Mouse (Mus musculus) limb, embryonic 12.5 days (tissue): ENCODE measurements around the gene Cnih3. TPM values are rescaled to one million over a fixed set of nuclear protein-coding genes. Genes with fewer than 3 reads are reported as not detected.

ENCODE experiments used
- ATAC-seq: fragments of 200-750 bp; cut with Nextera tagmentation; 2 replicates; pipeline ENCODE4 v1.8.0; 2017; ENCODE audit warnings: low read depth, moderate TSS enrichment; ENCODE audit not compliant: insufficient number of reproducible peaks, insufficient read depth, low FRiP score, low TSS enrichment
- H3K27ac ChIP-seq: fragments of 300-500 bp; sonication (generic); 2 replicates; pipeline ENCODE4 v1.5.1; 2016; ENCODE audit warnings: mild to moderate bottlenecking, moderate library complexity
- H3K27me3 ChIP-seq: fragments of 300-500 bp; sonication (generic); 2 replicates; pipeline ENCODE4 v1.6.1; 2016; ENCODE audit warnings: mild to moderate bottlenecking, moderate library complexity
- H3K36me3 ChIP-seq: fragments of 300-500 bp; sonication (generic); 2 replicates; pipeline ENCODE4 v1.6.1; 2016; ENCODE audit warnings: mild to moderate bottlenecking, moderate library complexity
- H3K4me1 ChIP-seq: fragments of 300-500 bp; sonication (generic); replicated peaks from 2 replicates; pipeline ENCODE4 v1.6.1; 2016
- H3K4me2 ChIP-seq: fragments of 300-500 bp; sonication (generic); 2 replicates; pipeline ENCODE4 v1.6.1; 2016; ENCODE audit warnings: mild to moderate bottlenecking, moderate library complexity
- H3K4me3 ChIP-seq: fragments of 300-500 bp; sonication (generic); replicated peaks from 2 replicates; pipeline ENCODE4 v1.5.1; 2016; ENCODE audit warnings: mild to moderate bottlenecking
- H3K9ac ChIP-seq: fragments of 300-500 bp; sonication (generic); replicated peaks from 2 replicates; pipeline ENCODE4 v1.6.1; 2016; ENCODE audit warnings: mild to moderate bottlenecking, moderate library complexity
- H3K9me3 ChIP-seq: fragments of 300-500 bp; sonication (generic); 2 replicates; pipeline ENCODE4 v1.6.1; 2016; ENCODE audit warnings: mild to moderate bottlenecking, moderate library complexity
- WGBS: fragments of 180-500 bp; shearing (Covaris S2); methylation state at CpG from one replicate; pipeline ENCODE4 v1.1.7; 2016; 5-methylcytosine and 5-hydroxymethylcytosine counted together
- polyA plus RNA-seq: library from polyadenylated mRNA; unstranded; fragments of >200 nt; fragmentation: Nextera tagmentation; extraction: Ambion mirVana; gene quantifications from 2 replicates; pipeline ENCODE4 v1.2.1, GENCODE M21; 2016

The Cnih3 gene
- polyA plus RNA-seq, 1 experiment from 2014 or later = 1.1 TPM

DNA sequence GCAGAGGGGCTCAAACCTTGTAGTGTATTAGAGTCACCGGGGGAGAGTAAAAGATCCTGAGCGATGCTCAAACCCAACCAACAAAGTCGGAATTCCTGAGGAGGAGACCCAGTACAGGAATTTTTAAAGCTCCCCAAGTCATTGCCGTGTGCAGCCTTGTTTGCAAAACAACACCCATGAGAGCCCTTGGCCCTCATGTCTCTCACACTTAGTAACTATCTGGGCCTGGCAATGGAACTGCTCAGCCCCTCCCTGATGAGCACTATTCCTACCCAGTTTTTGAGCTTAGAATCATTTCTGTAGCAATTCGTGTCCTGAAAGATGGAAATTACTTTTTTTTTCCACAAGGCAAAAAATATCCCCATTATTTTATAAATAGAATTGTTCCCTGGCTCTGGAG is 74.0 kb downstream of the Cnih3 start:
- Histone ChIP-seq H3K9me3 (no peaks in the 10 kb centered on the region), H3K36me3 (no peaks in the 10 kb centered on the region), H3K4me1 (peaks cover 6% of the 10 kb centered on the region), H3K4me3 (no peak overlapping the region), H3K4me2 (no peak overlapping the region), H3K27me3 (0 out of 2 replicates have a peak, but pooled peaks cover 3% of the 10 kb centered on the region), H3K27ac (no peak overlapping the region), H3K9ac (no peak overlapping the region)
- no peak for ATAC-seq
- whole genome bisulfite sequencing = 69% methylated on average over 5 of the region's 5 CpGs

DNA sequence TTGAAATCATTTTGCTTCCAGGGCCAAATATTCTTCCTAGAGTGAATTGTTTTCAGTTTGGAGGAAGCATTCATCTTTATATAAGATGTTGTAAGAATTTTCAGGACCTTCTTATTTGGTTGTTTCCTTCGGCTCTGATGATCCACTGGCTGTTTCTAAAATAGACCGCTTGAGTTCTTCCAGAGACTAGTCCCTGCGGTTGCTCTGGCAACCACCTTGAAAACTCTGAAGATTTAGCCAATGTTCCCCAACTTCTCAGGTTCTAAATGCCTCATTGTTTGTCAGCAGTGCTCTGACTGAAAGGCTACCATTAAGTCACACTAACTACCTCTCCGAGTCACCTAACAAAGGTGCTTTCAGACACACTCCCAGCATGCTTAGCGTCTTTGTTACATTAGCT is 80.8 kb downstream of the Cnih3 start:
- Histone ChIP-seq H3K9ac (no peak overlapping the region), H3K9me3 (no peaks in the 10 kb centered on the region), H3K4me3 (no peak overlapping the region), H3K4me1 (0 out of 2 replicates have a peak, but pooled peaks cover 4% of the 10 kb centered on the region), H3K27ac (peak overlapping the region; percentile 69; the same call in 1 of the 2 replicates), H3K4me2 (no peak overlapping the region), H3K27me3 (no peaks in the 10 kb centered on the region), H3K36me3 (no peaks in the 10 kb centered on the region)
- no peak for ATAC-seq
- WGBS = 83% methylated on average over 5 of the region's 5 CpGs

- no peak overlapping the region for H3K4me3 ChIP-seq
- ATAC-seq = no peak
- no peaks in the 10 kb centered on the region for H3K27me3 ChIP-seq
- no peaks in the 10 kb centered on the region for H3K9me3 ChIP-seq
- H3K4me2 ChIP-seq = no peak overlapping the region
- WGBS = 78% methylated on average over 5 of the region's 5 CpGs
- 0 out of 2 replicates have a peak, but pooled peaks cover 4% of the 10 kb centered on the region for H3K4me1 ChIP-seq
- H3K9ac ChIP-seq = no peak overlapping the region
- H3K36me3 ChIP-seq = no peaks in the 10 kb centered on the region
- H3K27ac ChIP-seq = no peak overlapping the region
These were observed 83.0 kb downstream of the Cnih3 start for GRCm38 (mm10) chr1:181435414-181435813.

DNA sequence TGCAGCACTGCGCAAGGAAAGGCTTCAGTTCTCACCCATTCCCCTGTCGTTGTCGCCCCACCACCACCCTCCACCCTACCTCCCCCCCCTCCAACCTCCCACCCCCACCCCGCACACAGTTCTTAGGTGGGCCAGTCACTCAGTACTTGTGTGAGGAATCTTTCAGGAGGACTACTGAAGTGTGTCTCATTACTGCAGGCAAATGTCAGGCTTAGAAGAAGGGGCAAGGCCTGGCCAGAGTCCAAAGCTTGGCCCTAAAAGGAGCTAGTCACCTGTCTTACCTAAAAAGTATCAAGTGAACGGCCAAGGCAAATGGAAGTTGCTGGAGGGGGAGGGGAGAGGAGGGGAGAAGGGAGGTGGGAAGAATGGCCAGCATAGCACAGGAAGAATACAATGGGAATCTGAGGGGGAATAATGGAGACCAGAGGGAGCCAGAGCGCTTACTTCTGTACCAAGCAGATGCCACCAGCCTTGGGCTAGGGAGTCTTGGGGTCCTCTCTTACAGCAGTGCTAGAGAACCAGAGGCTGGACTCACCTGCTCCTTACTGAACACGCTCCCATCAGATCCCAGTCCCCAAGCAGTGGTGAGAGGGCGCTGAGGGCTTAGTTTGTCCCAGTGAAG is 88.7 kb downstream of the Cnih3 start:
- Histone ChIP-seq H3K9me3 (no peaks in the 10 kb centered on the region), H3K4me3 (no peak overlapping the region), H3K27ac (no peak overlapping the region), H3K4me2 (no peak overlapping the region), H3K9ac (no peak overlapping the region), H3K4me1 (no peaks in the 10 kb centered on the region), H3K36me3 (no peaks in the 10 kb centered on the region), H3K27me3 (no peaks in the 10 kb centered on the region)
- ATAC-seq = no peak
- 82% methylated on average over 8 of the region's 8 CpGs for WGBS

DNA sequence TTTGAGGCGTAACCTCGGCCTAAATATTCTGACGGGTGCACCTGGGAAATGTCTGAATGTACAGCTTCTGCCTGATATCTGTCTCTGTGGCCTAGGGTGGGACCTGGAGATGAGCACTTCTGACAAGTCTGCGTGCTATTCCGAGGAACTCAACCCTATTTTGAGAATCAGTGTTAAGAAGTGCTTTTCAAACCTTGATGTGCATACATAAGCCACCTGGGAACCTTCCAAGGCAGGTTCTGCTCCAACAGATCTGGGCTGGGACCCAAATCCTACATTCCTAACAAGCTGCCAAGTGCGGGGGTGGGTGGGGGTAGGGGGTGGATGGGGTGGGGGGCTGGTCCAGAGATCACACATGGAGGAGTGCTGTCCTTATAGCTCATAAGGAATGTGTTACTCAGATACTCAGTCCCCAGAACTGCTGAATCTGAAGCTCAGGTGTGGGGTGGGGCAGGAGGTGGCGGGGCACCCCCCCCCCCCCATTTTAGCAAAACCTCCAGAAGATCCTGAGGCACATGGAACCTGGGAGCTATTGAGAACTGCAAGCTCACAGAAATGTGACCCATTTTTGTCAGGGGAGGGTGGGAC is 89.3 kb downstream of the Cnih3 start:
- Histone ChIP-seq H3K4me1 (no peaks in the 10 kb centered on the region), H3K4me2 (no peak overlapping the region), H3K4me3 (no peak overlapping the region), H3K9me3 (no peaks in the 10 kb centered on the region), H3K36me3 (no peaks in the 10 kb centered on the region), H3K27me3 (no peaks in the 10 kb centered on the region), H3K9ac (no peak overlapping the region), H3K27ac (no peak overlapping the region)
- ATAC-seq = no peak
- 91% methylated on average over 7 of the region's 7 CpGs for WGBS

DNA sequence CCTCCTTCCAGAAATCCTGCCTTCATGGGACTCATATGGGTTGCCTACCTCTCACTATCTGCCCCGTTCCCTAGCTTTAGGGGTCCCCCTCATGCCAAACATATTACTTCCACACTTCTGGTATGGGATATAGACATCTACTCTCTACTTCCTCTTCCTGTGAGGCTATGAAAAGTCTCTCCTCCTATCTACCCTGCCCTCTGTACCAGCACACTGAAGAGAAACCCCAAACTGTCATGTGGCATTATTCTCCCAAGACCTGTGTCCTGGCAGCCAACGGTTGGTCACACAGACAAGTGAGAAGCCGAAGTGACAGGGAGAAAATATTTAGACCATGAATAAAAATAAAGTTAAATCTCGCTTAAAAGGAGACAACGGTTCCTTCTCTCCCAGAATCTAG is 92.6 kb downstream of the Cnih3 start:
- Histone ChIP-seq H3K4me1 (0 out of 2 replicates have a peak, but pooled peaks cover 7% of the 10 kb centered on the region), H3K4me3 (no peak overlapping the region), H3K27ac (no peak overlapping the region), H3K9ac (no peak overlapping the region), H3K9me3 (no peaks in the 10 kb centered on the region), H3K36me3 (no peaks in the 10 kb centered on the region), H3K4me2 (no peak overlapping the region), H3K27me3 (no peaks in the 10 kb centered on the region)
- WGBS = 90% methylated on average over 5 of the region's 5 CpGs
- no peak for ATAC-seq

GRCm38 (mm10) chr1:181445630-181446257 is 93.3 kb downstream of the Cnih3 start:
- Histone ChIP-seq H3K4me3 (no peak overlapping the region), H3K36me3 (no peaks in the 10 kb centered on the region), H3K27ac (no peak overlapping the region), H3K9ac (no peak overlapping the region), H3K4me1 (0 out of 2 replicates have a peak, but pooled peaks cover 7% of the 10 kb centered on the region), H3K9me3 (no peaks in the 10 kb centered on the region), H3K4me2 (no peak overlapping the region), H3K27me3 (no peaks in the 10 kb centered on the region)
- ATAC-seq = no peak
- 68% methylated on average over 1 of the region's 1 CpGs for WGBS

DNA sequence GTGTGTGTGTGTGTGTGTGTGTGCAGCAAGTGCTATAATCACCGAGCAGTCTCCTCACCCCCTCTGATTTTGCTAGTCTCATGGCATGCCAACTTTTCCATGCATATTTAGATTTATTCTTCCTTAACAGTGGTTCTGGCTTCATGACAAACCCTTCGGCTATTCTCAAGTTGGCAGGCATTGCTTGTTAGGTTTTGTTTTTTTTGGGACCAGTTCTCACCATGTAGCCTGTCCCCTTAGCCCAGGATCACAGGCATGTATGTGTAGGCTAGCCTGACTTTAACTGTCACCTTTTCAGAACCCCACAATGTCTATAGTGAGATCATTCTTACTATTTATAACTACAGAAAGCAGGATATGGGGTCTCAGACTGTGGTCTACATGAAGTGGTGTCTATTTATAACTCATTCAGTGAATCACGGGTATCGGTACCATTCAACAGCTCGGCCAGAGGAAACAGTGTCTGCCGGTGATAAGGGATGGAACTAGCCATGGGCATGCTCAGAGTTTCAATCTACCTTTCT is 94.2 kb downstream of the Cnih3 start:
- Histone ChIP-seq H3K4me3 (no peak overlapping the region), H3K36me3 (no peaks in the 10 kb centered on the region), H3K9me3 (no peaks in the 10 kb centered on the region), H3K27ac (no peak overlapping the region), H3K4me2 (no peak overlapping the region), H3K4me1 (0 out of 2 replicates have a peak, but pooled peaks cover 7% of the 10 kb centered on the region), H3K27me3 (no peaks in the 10 kb centered on the region), H3K9ac (no peak overlapping the region)
- WGBS = 89% methylated on average over 6 of the region's 6 CpGs
- no peak for ATAC-seq

DNA sequence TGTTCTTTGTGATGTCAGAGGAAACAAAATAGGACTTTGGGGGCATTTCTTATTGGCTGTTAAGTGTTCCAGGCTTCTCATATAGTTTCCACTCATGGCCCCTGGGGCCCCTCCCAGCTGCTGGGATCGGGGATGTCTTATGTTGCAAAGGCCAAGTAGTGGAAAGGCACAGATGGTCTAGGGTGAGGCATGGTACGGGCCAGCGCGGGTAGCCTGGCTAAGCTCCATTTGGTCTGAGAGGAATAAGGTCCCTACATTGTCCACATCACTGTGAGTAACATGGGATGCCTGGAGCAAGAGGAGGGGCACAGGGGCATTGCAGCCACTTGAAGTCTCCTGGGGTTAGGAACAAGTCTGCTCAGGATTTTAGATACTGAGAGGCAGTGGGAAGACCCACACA is 95.1 kb downstream of the Cnih3 start:
- Histone ChIP-seq H3K9ac (no peak overlapping the region), H3K4me1 (0 out of 2 replicates have a peak, but pooled peaks cover 7% of the 10 kb centered on the region), H3K27me3 (no peaks in the 10 kb centered on the region), H3K4me2 (no peak overlapping the region), H3K4me3 (no peak overlapping the region), H3K36me3 (no peaks in the 10 kb centered on the region), H3K27ac (no peak overlapping the region), H3K9me3 (no peaks in the 10 kb centered on the region)
- ATAC-seq = no peak
- WGBS = 83% methylated on average over 4 of the region's 4 CpGs

GRCm38 (mm10) chr1:181448041-181448440 is 95.6 kb downstream of the Cnih3 start:
- no peak overlapping the region for H3K9ac ChIP-seq
- no peaks in the 10 kb centered on the region for H3K36me3 ChIP-seq
- H3K27me3 ChIP-seq = no peaks in the 10 kb centered on the region
- H3K27ac ChIP-seq = no peak overlapping the region
- no peak overlapping the region for H3K4me3 ChIP-seq
- ATAC-seq = no peak
- 86% methylated on average over 7 of the region's 7 CpGs for WGBS
- H3K4me2 ChIP-seq = no peak overlapping the region
- H3K9me3 ChIP-seq = no peaks in the 10 kb centered on the region
- H3K4me1 ChIP-seq = 0 out of 2 replicates have a peak, but pooled peaks cover 7% of the 10 kb centered on the region

- H3K27ac ChIP-seq = no peak overlapping the region
- H3K9me3 ChIP-seq = no peaks in the 10 kb centered on the region
- H3K36me3 ChIP-seq = no peaks in the 10 kb centered on the region
- H3K9ac ChIP-seq = no peak overlapping the region
- 78% methylated on average over 6 of the region's 6 CpGs for WGBS
- ATAC-seq = no peak
- no peaks in the 10 kb centered on the region for H3K27me3 ChIP-seq
- no peaks in the 10 kb centered on the region for H3K4me1 ChIP-seq
- H3K4me3 ChIP-seq = no peak overlapping the region
- no peak overlapping the region for H3K4me2 ChIP-seq
These were observed 100.7 kb downstream of the Cnih3 start for GRCm38 (mm10) chr1:181453106-181453505.
